Mouse (Mus musculus): ENCODE results near the gene Ppm1m. TPM values are rescaled to one million over a fixed set of nuclear protein-coding genes. Genes with fewer than 3 reads are reported as not detected.
A peak's percentile ranks its signal among the peaks of the same experiment; 100 is the strongest.

Ppm1m gene
- total RNA-seq, 1 experiment from 2014 or later = 12.0 TPM

DNA sequence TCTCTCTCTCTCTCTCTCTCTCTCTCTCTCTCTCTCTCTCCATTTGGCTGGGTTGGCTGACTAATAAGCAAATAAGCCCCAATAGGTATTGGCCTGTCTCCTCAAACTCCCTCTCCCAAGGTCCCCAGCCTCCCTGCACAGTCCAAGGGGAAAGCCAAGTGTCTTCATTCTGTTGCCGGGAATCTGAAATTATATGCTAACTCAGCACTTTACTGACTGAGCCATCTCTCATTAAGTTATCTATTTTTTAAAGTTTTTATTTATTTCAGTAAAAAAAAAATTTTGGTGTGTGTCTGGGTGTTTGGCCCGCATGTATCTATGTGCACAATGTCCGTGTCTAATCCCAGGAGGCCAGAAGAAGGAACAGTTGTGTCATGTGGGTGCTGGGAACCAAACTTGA is 2.3 kb upstream of the Ppm1m start:
- no peak for ATAC-seq (replicated peaks in 1 of 2; ENCODE audit: insufficient read depth in 1 of 2, low FRiP score in 2 of 2, low TSS enrichment in 1 of 2, low read depth in 1 of 2, poor library complexity in 2 of 2, severe bottlenecking in 2 of 2)

- ATAC-seq (replicated peaks in 1 of 2; ENCODE audit: insufficient read depth in 1 of 2, low FRiP score in 2 of 2, low TSS enrichment in 1 of 2, low read depth in 1 of 2, poor library complexity in 2 of 2, severe bottlenecking in 2 of 2) = peak in 1 of 2 experiments; percentile 36; a peak in 3 of 4 replicates
These were observed 536 bp downstream of the Ppm1m start for GRCm38 (mm10) chr9:106198962-106199458.

DNA sequence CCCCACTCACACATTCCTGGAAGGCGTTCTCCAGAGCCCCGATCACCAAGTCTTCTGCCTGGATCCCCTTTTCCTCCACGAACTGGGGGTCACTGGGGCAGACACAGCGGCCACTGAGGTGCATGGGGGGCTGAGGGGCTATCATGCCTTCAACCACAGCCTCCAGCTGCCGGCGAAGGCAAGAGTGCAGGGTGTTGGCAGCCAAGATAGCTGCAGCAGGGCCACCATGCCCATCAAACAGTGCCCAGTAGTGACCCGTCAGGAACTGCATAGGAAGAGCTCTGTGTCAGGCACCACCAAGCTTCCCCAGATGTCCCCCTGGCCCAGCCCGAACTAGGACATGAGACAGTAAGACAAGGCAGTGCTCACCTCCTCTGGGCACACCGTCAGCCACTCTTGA is 1.8 kb downstream of the Ppm1m start:
- no peak for ATAC-seq (replicated peaks in 1 of 2; ENCODE audit: insufficient read depth in 1 of 2, low FRiP score in 2 of 2, low TSS enrichment in 1 of 2, low read depth in 1 of 2, poor library complexity in 2 of 2, severe bottlenecking in 2 of 2)

- no peak; a peak in 1 of 4 replicates for ATAC-seq (replicated peaks in 1 of 2; ENCODE audit: insufficient read depth in 1 of 2, low FRiP score in 2 of 2, low TSS enrichment in 1 of 2, low read depth in 1 of 2, poor library complexity in 2 of 2, severe bottlenecking in 2 of 2)
These were observed 2.3 kb downstream of the Ppm1m start for GRCm38 (mm10) chr9:106197081-106197713.

- ATAC-seq (replicated peaks in 1 of 2; ENCODE audit: insufficient read depth in 1 of 2, low FRiP score in 2 of 2, low TSS enrichment in 1 of 2, low read depth in 1 of 2, poor library complexity in 2 of 2, severe bottlenecking in 2 of 2) = no peak
These were observed 3.9 kb downstream of the Ppm1m start for GRCm38 (mm10) chr9:106195693-106196092.

- no peak for ATAC-seq (replicated peaks in 1 of 2; ENCODE audit: insufficient read depth in 1 of 2, low FRiP score in 2 of 2, low TSS enrichment in 1 of 2, low read depth in 1 of 2, poor library complexity in 2 of 2, severe bottlenecking in 2 of 2)
These were observed 5.4 kb downstream of the Ppm1m start for GRCm38 (mm10) chr9:106193930-106194807.

- ATAC-seq (replicated peaks in 1 of 2; ENCODE audit: insufficient read depth in 1 of 2, low FRiP score in 2 of 2, low TSS enrichment in 1 of 2, low read depth in 1 of 2, poor library complexity in 2 of 2, severe bottlenecking in 2 of 2) = peak; percentile 93 to 97
These were observed 6.5 kb downstream of the Ppm1m start for GRCm38 (mm10) chr9:106192998-106193397.

DNA sequence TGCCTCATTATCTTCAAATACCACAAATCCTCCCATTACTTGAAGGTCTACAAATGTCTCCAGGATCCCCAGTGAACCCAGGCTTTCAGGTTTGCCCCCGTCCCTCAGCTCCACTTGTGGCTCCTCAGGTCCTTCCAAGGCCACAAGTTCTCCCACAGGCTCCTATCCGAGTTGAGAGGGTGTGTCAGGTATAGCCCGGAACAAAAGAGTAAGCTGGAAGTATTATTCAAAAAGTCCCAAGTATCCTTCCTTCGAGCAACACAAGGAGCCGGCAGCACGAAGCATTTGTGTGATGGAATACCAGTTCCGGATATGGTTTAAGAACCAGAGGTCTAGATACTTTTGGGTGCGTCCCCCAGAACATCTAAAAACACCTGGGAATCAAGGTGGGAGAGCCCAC is 7.5 kb downstream of the Ppm1m start:
- no peak for ATAC-seq (replicated peaks in 1 of 2; ENCODE audit: insufficient read depth in 1 of 2, low FRiP score in 2 of 2, low TSS enrichment in 1 of 2, low read depth in 1 of 2, poor library complexity in 2 of 2, severe bottlenecking in 2 of 2)

- ATAC-seq (replicated peaks in 1 of 2; ENCODE audit: insufficient read depth in 1 of 2, low FRiP score in 2 of 2, low TSS enrichment in 1 of 2, low read depth in 1 of 2, poor library complexity in 2 of 2, severe bottlenecking in 2 of 2) = no peak
These were observed 8.2 kb downstream of the Ppm1m start for GRCm38 (mm10) chr9:106191355-106191754.

- no peak for ATAC-seq (replicated peaks in 1 of 2; ENCODE audit: insufficient read depth in 1 of 2, low FRiP score in 2 of 2, low TSS enrichment in 1 of 2, low read depth in 1 of 2, poor library complexity in 2 of 2, severe bottlenecking in 2 of 2)
These were observed 15.6 kb downstream of the Ppm1m start for GRCm38 (mm10) chr9:106183996-106184395.

DNA sequence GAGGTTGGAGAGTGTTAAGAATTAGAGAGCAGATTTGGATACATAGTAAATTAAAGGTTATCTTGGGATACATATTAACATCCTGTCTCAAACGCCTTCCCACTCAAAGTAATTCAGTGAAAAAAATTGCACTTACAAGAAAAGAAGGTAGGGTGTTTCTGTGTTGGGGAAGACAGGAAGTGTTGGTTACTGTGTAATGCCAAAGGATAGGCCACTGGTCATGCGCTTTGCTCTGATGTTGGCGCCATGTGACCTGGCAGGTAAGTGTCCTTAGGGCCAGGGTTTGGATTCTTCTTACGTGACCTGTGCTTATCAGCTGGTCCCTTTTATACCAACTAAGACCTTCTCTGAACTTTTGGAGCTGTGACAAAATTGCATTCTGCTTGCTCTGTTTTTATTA is 17.4 kb downstream of the Ppm1m start:
- no peak for ATAC-seq (replicated peaks in 1 of 2; ENCODE audit: insufficient read depth in 1 of 2, low FRiP score in 2 of 2, low TSS enrichment in 1 of 2, low read depth in 1 of 2, poor library complexity in 2 of 2, severe bottlenecking in 2 of 2)

DNA sequence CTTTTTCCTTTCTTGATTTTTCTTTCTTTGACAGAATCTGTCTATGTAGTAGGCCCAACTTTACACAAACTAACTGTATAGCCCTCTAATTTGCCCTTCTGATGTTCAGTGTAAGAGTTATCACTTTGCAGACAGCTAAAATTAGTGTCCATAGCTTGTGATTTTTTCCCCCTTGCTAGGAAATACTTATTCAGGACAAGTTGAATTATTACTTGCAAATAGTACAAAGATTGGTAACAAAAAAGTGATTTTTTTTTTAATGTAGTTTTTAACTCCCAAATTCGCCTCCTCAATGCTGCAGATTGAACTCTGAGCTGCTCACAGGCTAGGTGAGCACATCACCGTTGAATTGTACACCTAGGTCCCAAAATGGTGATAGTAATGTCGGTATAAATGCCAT is 19.6 kb downstream of the Ppm1m start:
- no peak for ATAC-seq (replicated peaks in 1 of 2; ENCODE audit: insufficient read depth in 1 of 2, low FRiP score in 2 of 2, low TSS enrichment in 1 of 2, low read depth in 1 of 2, poor library complexity in 2 of 2, severe bottlenecking in 2 of 2)

- no peak for ATAC-seq (replicated peaks in 1 of 2; ENCODE audit: insufficient read depth in 1 of 2, low FRiP score in 2 of 2, low TSS enrichment in 1 of 2, low read depth in 1 of 2, poor library complexity in 2 of 2, severe bottlenecking in 2 of 2)
These were observed 20.1 kb downstream of the Ppm1m start for GRCm38 (mm10) chr9:106179454-106179853.

- ATAC-seq (replicated peaks in 1 of 2; ENCODE audit: insufficient read depth in 1 of 2, low FRiP score in 2 of 2, low TSS enrichment in 1 of 2, low read depth in 1 of 2, poor library complexity in 2 of 2, severe bottlenecking in 2 of 2) = no peak
These were observed 21.7 kb downstream of the Ppm1m start for GRCm38 (mm10) chr9:106177799-106178198.

- no peak for ATAC-seq (replicated peaks in 1 of 2; ENCODE audit: insufficient read depth in 1 of 2, low FRiP score in 2 of 2, low TSS enrichment in 1 of 2, low read depth in 1 of 2, poor library complexity in 2 of 2, severe bottlenecking in 2 of 2)
These were observed 22.8 kb downstream of the Ppm1m start for GRCm38 (mm10) chr9:106176769-106177168.

DNA sequence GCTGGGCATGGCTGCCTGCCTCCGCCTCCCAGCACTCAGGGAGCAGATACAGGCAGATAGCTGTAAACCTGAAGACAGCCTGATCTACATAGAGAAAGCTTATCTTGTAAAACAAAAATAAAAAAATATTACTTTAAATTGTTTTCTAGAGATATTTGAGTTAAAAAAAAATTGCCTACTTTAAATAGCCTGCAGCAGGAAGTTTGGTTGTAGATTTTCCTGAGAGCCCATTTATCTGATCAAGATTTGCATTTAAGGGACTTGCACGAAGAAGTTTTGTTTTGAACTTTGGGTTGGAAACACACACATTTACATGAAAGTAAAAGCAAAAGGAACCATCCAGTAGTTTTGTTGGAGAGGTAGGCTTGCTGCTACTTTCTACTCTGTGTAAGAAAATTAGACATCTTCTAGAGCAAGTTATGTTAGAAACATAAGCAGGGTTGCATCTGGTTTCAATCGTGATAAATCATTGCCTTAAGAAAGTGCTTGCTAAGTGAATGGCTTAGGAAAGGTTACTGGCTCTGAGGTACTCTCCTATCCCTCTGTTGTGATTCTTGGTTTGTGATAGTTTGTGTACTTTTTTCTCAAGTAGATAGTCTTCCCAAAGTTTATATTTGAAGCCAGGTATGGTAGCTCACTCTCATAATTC is 23.9 kb downstream of the Ppm1m start:
- ATAC-seq (replicated peaks in 1 of 2; ENCODE audit: insufficient read depth in 1 of 2, low FRiP score in 2 of 2, low TSS enrichment in 1 of 2, low read depth in 1 of 2, poor library complexity in 2 of 2, severe bottlenecking in 2 of 2) = no peak

DNA sequence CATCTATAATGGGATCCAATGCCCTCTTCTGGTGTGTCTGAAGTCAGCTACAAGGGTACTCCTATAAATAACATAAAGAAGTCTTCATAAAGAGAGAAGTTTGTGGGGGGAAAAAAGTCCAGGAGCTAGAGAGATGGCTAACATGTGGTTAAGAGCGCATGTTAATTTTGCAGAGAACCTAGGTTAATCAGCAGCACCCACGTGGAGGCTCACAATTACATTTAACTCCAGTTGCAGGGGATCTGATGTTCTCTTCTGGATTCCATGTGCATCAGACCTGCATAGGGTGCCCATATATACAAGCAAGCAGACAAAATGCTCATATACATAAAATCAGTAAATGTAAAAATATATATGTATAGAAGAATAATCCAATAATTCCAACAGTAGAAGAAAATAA is 26.2 kb downstream of the Ppm1m start:
- no peak for ATAC-seq (replicated peaks in 1 of 2; ENCODE audit: insufficient read depth in 1 of 2, low FRiP score in 2 of 2, low TSS enrichment in 1 of 2, low read depth in 1 of 2, poor library complexity in 2 of 2, severe bottlenecking in 2 of 2)

GRCm38 (mm10) chr9:106172527-106172926 is 27.0 kb downstream of the Ppm1m start:
- ATAC-seq (replicated peaks in 1 of 2; ENCODE audit: insufficient read depth in 1 of 2, low FRiP score in 2 of 2, low TSS enrichment in 1 of 2, low read depth in 1 of 2, poor library complexity in 2 of 2, severe bottlenecking in 2 of 2) = no peak
